Mouse (Mus musculus) ES-Bruce4 (cell line): ENCODE measurements around the gene Cep63. TPM values are rescaled to one million over a fixed set of nuclear protein-coding genes. Genes with fewer than 3 reads are reported as not detected.

Experiments used
- H3K27ac ChIP-seq: 2 replicates; pipeline ENCODE4 v1.5.1; 2012; ENCODE audit warnings: low read length, inconsistent platforms; ENCODE audit not compliant: insufficient read depth
- H3K27me3 ChIP-seq: 2 replicates; pipeline ENCODE4 v1.6.1; 2012; ENCODE audit warnings: mild to moderate bottlenecking, low read length, inconsistent platforms; ENCODE audit not compliant: control insufficient read depth, poor library complexity, insufficient read depth, severe bottlenecking
- H3K36me3 ChIP-seq: 2 replicates; pipeline ENCODE4 v1.6.1; 2012; ENCODE audit warnings: inconsistent platforms, mild to moderate bottlenecking, low read length, moderate library complexity; ENCODE audit not compliant: control insufficient read depth, poor library complexity, insufficient read depth, severe bottlenecking
- H3K4me1 ChIP-seq: one replicate; pipeline ENCODE4 v1.8.1; 2011; ENCODE audit warnings: low read length; ENCODE audit not compliant: control insufficient read depth, insufficient read depth
- H3K4me3 ChIP-seq: 2 replicates; pipeline ENCODE4 v1.5.1; 2011; ENCODE audit warnings: low read depth, mild to moderate bottlenecking, low read length
- H3K9ac ChIP-seq: 2 replicates; pipeline ENCODE4 v1.6.1; 2012; ENCODE audit warnings: low read depth, mild to moderate bottlenecking, inconsistent platforms; ENCODE audit not compliant: poor library complexity, severe bottlenecking
- H3K9me3 ChIP-seq: replicated peaks from 2 replicates; pipeline ENCODE4 v1.6.1; 2012; ENCODE audit warnings: mild to moderate bottlenecking, low read length, inconsistent platforms; ENCODE audit not compliant: control insufficient read depth, poor library complexity, insufficient read depth, severe bottlenecking
- CTCF ChIP-seq: IDR thresholded peaks from one replicate; pipeline ENCODE4 v1.8.1; 2011; ENCODE audit warnings: low read depth, low read length
- EP300 ChIP-seq: IDR thresholded peaks from 2 replicates; pipeline ENCODE4 v1.6.1; 2011; ENCODE audit warnings: low read depth, low read length; ENCODE audit not compliant: insufficient read depth
- POLR2A ChIP-seq: IDR thresholded peaks from one replicate; pipeline ENCODE4 v1.8.1; 2011; ENCODE audit warnings: low read length; ENCODE audit not compliant: insufficient read depth
- polyA plus RNA-seq: library from polyadenylated mRNA; stranded (reverse); fragments of >200 nt; gene quantifications from 2 replicates; pipeline ENCODE4 v1.2.4, GENCODE M21; 2011; ENCODE audit warnings: low read depth; ENCODE audit not compliant: missing spikeins, insufficient read depth, insufficient read length

Gene Cep63
- polyA plus RNA-seq, 1 experiment, result 20.9 TPM

GRCm38 (mm10) chr9:102542540-102542939, 83.8 kb downstream of the Cep63 start:
- TF ChIP-seq EP300 (no peak), POLR2A (no peak), CTCF (no peak)
- Histone ChIP-seq H3K27ac (no peak overlapping the region), H3K27me3 (no peaks in the 10 kb centered on the region), H3K9ac (no peak overlapping the region), H3K36me3 (no peaks in the 10 kb centered on the region), H3K4me1 (no peaks in the 10 kb centered on the region), H3K9me3 (no peaks in the 10 kb centered on the region), H3K4me3 (no peak overlapping the region)

GRCm38 (mm10) chr9:102541666-102542065, 84.7 kb downstream of the Cep63 start:
- TF ChIP-seq CTCF (no peak), POLR2A (no peak), EP300 (no peak)
- Histone ChIP-seq H3K9me3 (no peaks in the 10 kb centered on the region), H3K4me1 (no peaks in the 10 kb centered on the region), H3K4me3 (no peak overlapping the region), H3K36me3 (no peaks in the 10 kb centered on the region), H3K9ac (no peak overlapping the region), H3K27me3 (no peaks in the 10 kb centered on the region), H3K27ac (no peak overlapping the region)

- TF ChIP-seq POLR2A (no peak), CTCF (no peak), EP300 (no peak)
- Histone ChIP-seq H3K9me3 (no peaks in the 10 kb centered on the region), H3K36me3 (no peaks in the 10 kb centered on the region), H3K27ac (no peak overlapping the region), H3K9ac (no peak overlapping the region), H3K4me1 (no peaks in the 10 kb centered on the region), H3K27me3 (no peaks in the 10 kb centered on the region), H3K4me3 (no peak overlapping the region)
Observed at GRCm38 (mm10) chr9:102539699-102540098, 86.6 kb downstream of the Cep63 start.

- H3K9me3 ChIP-seq, result no peaks in the 10 kb centered on the region
Observed at GRCm38 (mm10) chr9:102536968-102537367, 89.4 kb downstream of the Cep63 start.

More at GRCm38 (mm10) chr9:102536968-102537367, 89.4 kb downstream of the Cep63 start:
- Histone ChIP-seq H3K27ac (no peak overlapping the region), H3K9ac (no peak overlapping the region), H3K4me1 (no peaks in the 10 kb centered on the region), H3K36me3 (no peaks in the 10 kb centered on the region), H3K27me3 (no peaks in the 10 kb centered on the region), H3K4me3 (no peak overlapping the region)
- TF ChIP-seq EP300 (no peak), CTCF (no peak), POLR2A (no peak)

Other genes starting within 250 kb of the Cep63 start
- 0.11 and 1.4 TPM in 2 replicates for gene Ky, start 120.8 kb downstream of the Cep63 start, polyA plus RNA-seq
- gene Anapc13, start 238 bp downstream of the Cep63 start, polyA plus RNA-seq, result 76.4 and 87.9 TPM in 2 replicates
- 227 and 231 TPM in 2 replicates for gene Amotl2, start 90.1 kb upstream of the Cep63 start, polyA plus RNA-seq
- 81.3 and 85.3 TPM in 2 replicates for gene Ryk, start 208.4 kb upstream of the Cep63 start, polyA plus RNA-seq